In the genomic region with DNA sequence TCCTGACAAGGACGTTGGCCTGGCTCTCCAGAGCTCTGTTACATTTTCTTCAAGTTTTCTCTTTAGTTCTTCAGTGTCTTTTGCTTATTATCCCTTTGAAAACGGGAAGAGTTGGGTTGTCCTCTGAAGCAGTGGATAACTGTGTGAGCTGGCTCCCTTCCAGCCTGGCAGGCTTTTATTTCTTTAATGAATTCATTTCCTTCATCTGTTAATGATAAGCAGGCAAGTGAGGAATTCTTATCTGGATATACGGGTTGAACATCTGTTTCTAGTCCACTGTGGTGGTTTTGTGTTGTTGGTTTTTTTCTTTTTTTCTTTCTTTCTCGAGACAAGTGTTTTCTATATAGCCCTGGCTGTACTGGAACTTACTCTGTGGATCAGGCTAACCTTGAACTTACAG, we compare ENCODE assay signal across 16 mouse cellular contexts. TPM values are rescaled to one million over a fixed set of nuclear protein-coding genes. Genes with fewer than 3 reads are reported as not detected.
A peak's percentile ranks its signal among the peaks of the same experiment; 100 is the strongest.
DNase-seq lines count a peak whose midpoint lies in the region; ATAC-seq and TF ChIP-seq lines count a peak whose summit lies in the region.
"Had no signal": no experiment of that assay in that cellular context is flagged by ENCODE, and none has a peak within 500 bp of the region (broad histone marks: within the 10 kb centered on the region; RNA-seq: fewer than 3 reads in every experiment).

No protein-coding gene starts in this region.

- peak overlapping the region; percentile 24; the same call in 1 of the 2 replicates for H3K27ac ChIP-seq in heart, embryonic 13.5 days (replicated peaks)
- H3K27ac ChIP-seq in heart, embryonic 10.5 days: no peak overlapping the region
- no peak overlapping the region for H3K27ac ChIP-seq in lung, embryonic 14.5 days (ENCODE audit: low read depth)
- no peak overlapping the region for H3K27ac ChIP-seq in lung, postnatal 0 days (ENCODE audit: low read length)
- H3K27ac ChIP-seq: layer of hippocampus, adult 2 months; left cerebral cortex, adult 2 months had no signal

- no peak for ATAC-seq in heart, embryonic 13.5 days (ENCODE audit: extremely low read depth, insufficient number of reproducible peaks, low FRiP score, low TSS enrichment)
- no peak for ATAC-seq in lung, embryonic 14.5 days (ENCODE audit: insufficient read depth)
- no peak for ATAC-seq in lung, postnatal 0 days
- peak; percentile 81 for ATAC-seq in megakaryocyte progenitor cell, adult 5-6 weeks (replicated peaks; ENCODE audit: poor library complexity)

- no peaks in the 10 kb centered on the region for H3K9me3 ChIP-seq in heart, embryonic 13.5 days
- H3K9me3 ChIP-seq in heart, embryonic 10.5 days: no peaks in the 10 kb centered on the region
- no peaks in the 10 kb centered on the region for H3K9me3 ChIP-seq in lung, embryonic 14.5 days (ENCODE audit: low read depth, low read length)
- no peaks in the 10 kb centered on the region for H3K9me3 ChIP-seq in lung, postnatal 0 days (ENCODE audit: low read length)

- TF ChIP-seq POLR2A in brain, embryonic 14.5 days (IDR thresholded peaks at IDR 0.05; ENCODE audit: borderline replicate concordance, extremely low read depth, insufficient read depth, insufficient read length, poor library complexity, severe bottlenecking): no peak

- peaks cover 5% of the 10 kb centered on the region; the same call in 1 of the 2 replicates for H3K4me1 ChIP-seq in heart, embryonic 13.5 days
- no peaks in the 10 kb centered on the region for H3K4me1 ChIP-seq in heart, embryonic 10.5 days
- H3K4me1 ChIP-seq in lung, embryonic 14.5 days (ENCODE audit: insufficient read depth): no peaks in the 10 kb centered on the region
- H3K4me1 ChIP-seq in lung, postnatal 0 days (ENCODE audit: insufficient read depth, low read depth, low read length): no peaks in the 10 kb centered on the region

- H3K27me3 ChIP-seq in heart, embryonic 13.5 days (replicated peaks): peaks cover 12% of the 10 kb centered on the region
- H3K27me3 ChIP-seq in heart, embryonic 10.5 days (ENCODE audit: insufficient read depth, poor library complexity, severe bottlenecking): peaks cover 5% of the 10 kb centered on the region; the same call in 1 of the 2 replicates
- H3K27me3 ChIP-seq in lung, embryonic 14.5 days (ENCODE audit: insufficient read depth, low read length): no peaks in the 10 kb centered on the region
- no peaks in the 10 kb centered on the region for H3K27me3 ChIP-seq in lung, postnatal 0 days (replicated peaks; ENCODE audit: insufficient read depth, low read length)

- H3K9ac ChIP-seq in heart, embryonic 13.5 days: no peak overlapping the region
- H3K9ac ChIP-seq in lung, embryonic 14.5 days: no peak overlapping the region
- no peak overlapping the region for H3K9ac ChIP-seq in lung, postnatal 0 days (replicated peaks; ENCODE audit: low read depth)

- TF ChIP-seq EP300 in lung, postnatal 0 days (IDR thresholded peaks at IDR 0.05): no peak

- H3K4me3 ChIP-seq in heart, embryonic 13.5 days: no peak overlapping the region
- no peak overlapping the region for H3K4me3 ChIP-seq in heart, embryonic 10.5 days
- H3K4me3 ChIP-seq in lung, embryonic 14.5 days (ENCODE audit: low read depth, low read length): no peak overlapping the region
- H3K4me3 ChIP-seq in lung, postnatal 0 days (ENCODE audit: low read depth, low read length): no peak overlapping the region
- H3K4me3 ChIP-seq: layer of hippocampus, adult 2 months; left cerebral cortex, adult 2 months had no signal

- TF ChIP-seq CTCF in lung, embryonic 14.5 days (IDR thresholded peaks at IDR 0.05; ENCODE audit: low read depth): no peak
- TF ChIP-seq CTCF in lung, postnatal 0 days (IDR thresholded peaks at IDR 0.05): no peak
- TF ChIP-seq CTCF in brain, embryonic 14.5 days (IDR thresholded peaks at IDR 0.05; ENCODE audit: borderline replicate concordance, extremely low read depth, insufficient read depth, insufficient read length): no peak

- H3K36me3 ChIP-seq in heart, embryonic 13.5 days: no peaks in the 10 kb centered on the region
- no peaks in the 10 kb centered on the region for H3K36me3 ChIP-seq in heart, embryonic 10.5 days
- H3K36me3 ChIP-seq in lung, embryonic 14.5 days (ENCODE audit: insufficient read depth): no peaks in the 10 kb centered on the region
- no peaks in the 10 kb centered on the region for H3K36me3 ChIP-seq in lung, postnatal 0 days (ENCODE audit: insufficient read depth, low read length)

- WGBS in heart, embryonic 13.5 days: 25% methylated on average over 4 of the region's 4 CpGs
- WGBS in heart, embryonic 10.5 days: 36% methylated on average over 4 of the region's 4 CpGs
- WGBS in lung, embryonic 14.5 days: 18% methylated on average over 4 of the region's 4 CpGs
- WGBS in lung, postnatal 0 days: 17% methylated on average over 4 of the region's 4 CpGs

- no peak for DNase-seq in heart, embryonic 10.5 days (ENCODE audit: low spot score)
- peak; percentile 68 for DNase-seq in lung, embryonic 14.5 days
- no peak for DNase-seq in lung, postnatal 0 days (ENCODE audit: low spot score)
- DNase-seq in brain, embryonic 14.5 days (ENCODE audit: low read depth): peak; percentile 67
- no peak for DNase-seq in thymus, postnatal 36 days
- DNase-seq: adrenal gland, postnatal 10 days; cerebellum, adult 2 months; gastrocnemius, postnatal 36 days; kidney, adult 2 months; liver; thymus, postnatal 4 days had no signal

- H3K4me2 ChIP-seq in heart, embryonic 13.5 days: no peak overlapping the region
- H3K4me2 ChIP-seq in lung, embryonic 14.5 days: no peak overlapping the region
- no peak overlapping the region for H3K4me2 ChIP-seq in lung, postnatal 0 days (replicated peaks; ENCODE audit: low read depth, low read length)
- H3K4me2 ChIP-seq: midbrain, embryonic 11.5 days had no signal

RNA-seq across cellular contexts. Expression of a gene that starts 22.4 kb away (rescaled TPM):
- 24.6 and 25.1 TPM in 2 replicates for polyA plus RNA-seq in heart, embryonic 13.5 days (2015; fragmentation: Nextera tagmentation; extraction: Ambion mirVana)
- polyA plus RNA-seq in heart, embryonic 10.5 days (2016; fragmentation: Nextera tagmentation; extraction: Ambion mirVana): 20.8 and 30.1 TPM in 2 replicates
- polyA plus RNA-seq in lung, embryonic 14.5 days (2014; fragmentation: Nextera tagmentation; extraction: Ambion mirVana): 67.8 and 70.5 TPM in 2 replicates
- polyA plus RNA-seq in lung, postnatal 0 days (2015; fragmentation: Nextera tagmentation; extraction: Ambion mirVana): 368 and 398 TPM in 2 replicates
- polyA plus RNA-seq in brain, embryonic 14.5 days (2012; rRNA removed): 22.3 and 37.8 TPM in 2 replicates
- not detected in 2 replicates for total RNA-seq in megakaryocyte progenitor cell, adult 5-6 weeks (2015)
- total RNA-seq in megakaryocyte progenitor cell, adult 5-6 weeks (2017): not detected in 2 replicates

Comparison
In these comparisons a context has a peak if more than half of its experiments do, and no peak if none do; other contexts are left out.
1. DNase-seq: peak in lung, embryonic 14.5 days (single experiment) and brain, embryonic 14.5 days (single experiment); none in heart, embryonic 10.5 days (single experiment), lung, postnatal 0 days (single experiment) and thymus, postnatal 36 days (0 of 2).